Mouse (Mus musculus): ENCODE data around the gene Tbce. TPM values are rescaled to one million over a fixed set of nuclear protein-coding genes. Genes with fewer than 3 reads are reported as not detected.

Tbce gene
- total RNA-seq (2021): 10 to 100 TPM; 60.1 to 66.9 TPM
- long read RNA-seq, experiment 1, transcript Tbce-201 (17 exons, 1,844 nt): major isoform, 25 of 57 reads
- long read RNA-seq, experiment 1, partial matches to known transcripts: 4 of 57 reads
- long read RNA-seq, experiment 1, other reads (novel, unspliced or antisense): 20 of 57 reads
- long read RNA-seq, experiment 2, transcript Tbce-201 (17 exons, 1,844 nt): major isoform, 11 of 27 reads
- long read RNA-seq, experiment 2, partial matches to known transcripts: 1 of 27 reads
- long read RNA-seq, experiment 2, other reads (novel, unspliced or antisense): 11 of 27 reads

DNA sequence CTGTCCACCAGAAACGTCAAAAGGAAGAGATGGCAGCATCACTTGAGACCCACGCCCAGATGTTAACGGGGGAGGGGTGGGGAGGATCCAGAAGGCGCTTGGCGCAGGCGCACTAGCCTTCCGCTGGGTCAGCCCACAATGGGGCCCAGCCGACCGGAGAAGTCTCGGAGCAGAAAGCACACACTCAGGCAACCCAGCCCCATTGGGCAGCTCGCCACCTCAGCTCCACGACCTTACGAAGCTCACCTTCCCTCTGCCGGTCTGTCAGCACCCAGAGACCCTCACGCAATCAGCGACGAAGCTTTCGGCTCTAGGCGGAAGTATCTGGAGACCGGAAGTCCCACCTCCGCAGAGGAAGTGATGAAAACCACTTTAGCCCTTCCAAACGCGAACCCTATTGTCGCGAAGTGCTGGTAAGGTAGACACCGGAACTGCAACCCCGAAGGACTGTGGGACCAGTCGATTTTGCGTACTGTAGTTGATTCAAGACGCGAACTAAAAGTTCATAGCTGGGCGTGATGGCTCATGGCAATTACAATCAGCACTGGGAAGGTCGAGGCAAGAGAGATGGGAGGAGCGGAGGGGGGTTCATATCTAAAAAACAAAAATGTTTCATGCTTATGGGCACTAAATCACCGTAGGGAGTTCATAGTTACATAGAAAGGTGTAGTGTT lies at the start of gene Tbce:
Gene Tbce, minus strand, starts transcription at position 347 of the 674 bp plus-strand sequence.
- peak; percentile 91 to 93 for DNase-seq (ENCODE audit: low spot score in 2 of 2)

DNA sequence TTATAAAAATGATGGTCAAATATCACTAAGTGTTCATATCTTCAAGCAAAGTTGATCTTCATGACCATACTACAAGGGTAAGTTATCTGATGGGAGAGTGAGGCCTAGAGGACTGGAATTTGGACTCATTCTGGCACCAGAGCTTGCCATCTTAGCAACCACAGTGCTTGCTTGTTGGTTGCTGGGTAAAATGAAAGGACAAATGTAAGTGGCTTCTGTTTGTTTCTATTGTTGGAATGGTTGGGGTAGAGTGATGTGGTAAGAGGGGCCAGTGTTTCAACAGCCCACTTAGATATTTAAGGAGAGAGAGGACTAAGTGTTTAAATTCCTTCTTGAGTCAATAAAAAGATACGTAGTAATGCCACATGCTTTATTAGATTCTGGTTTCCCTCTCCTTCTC lies 49.2 kb upstream of the Tbce start:
- DNase-seq (ENCODE audit: low spot score in 2 of 2): no peak
- intact Hi-C loops (cut with DNase I): no loop called here

More for the DNA sequence above, at the start of gene Tbce:
- intact Hi-C loops (cut with DNase I): loop anchor here (5.0 kb wide), 1 partner anchor 87 kb away; the partner anchor contains the start of gene B3galnt2

DNA sequence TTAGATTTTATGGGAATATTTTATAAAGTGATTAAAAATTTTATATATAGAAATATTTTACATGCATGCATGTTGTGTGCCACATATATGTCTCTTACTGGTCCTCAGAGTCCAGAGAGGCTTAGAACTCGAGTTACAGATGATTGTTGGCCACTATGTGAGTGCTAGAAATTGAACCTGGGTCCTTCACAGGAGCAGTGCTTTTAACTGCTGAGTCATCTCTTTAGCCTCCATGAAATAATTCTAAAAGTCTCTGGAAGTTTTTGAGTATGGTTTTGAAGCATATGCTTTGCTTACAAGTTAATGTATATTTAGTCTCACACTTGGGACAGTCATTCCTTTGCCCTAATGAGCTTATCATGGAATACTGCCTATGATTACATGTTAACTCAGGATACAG lies 35.9 kb upstream of the Tbce start:
- no peak for DNase-seq (ENCODE audit: low spot score in 2 of 2)
- intact Hi-C loops (cut with DNase I): no loop called here

DNA sequence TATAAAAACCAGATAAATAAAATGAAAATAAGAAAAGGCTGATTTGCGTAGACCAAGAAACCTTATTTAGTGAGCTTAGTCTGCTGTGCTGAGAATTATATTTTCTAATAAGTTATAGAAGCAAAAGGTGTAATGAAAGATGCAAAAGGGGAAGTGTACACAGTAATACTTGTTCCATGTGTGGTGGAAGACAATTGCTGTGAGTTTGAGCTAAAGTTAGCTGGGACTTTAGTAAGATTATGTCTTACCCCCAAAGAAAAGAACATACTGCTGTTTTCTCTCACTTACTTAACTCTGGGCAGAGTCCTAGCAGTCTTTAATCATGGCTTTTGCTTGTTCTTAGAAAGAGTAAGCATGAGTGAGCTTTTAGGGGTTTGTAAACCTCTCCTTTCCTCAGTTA lies 34.9 kb upstream of the Tbce start:
- no peak for DNase-seq (ENCODE audit: low spot score in 2 of 2)
- intact Hi-C loops (cut with DNase I): no loop called here

DNA sequence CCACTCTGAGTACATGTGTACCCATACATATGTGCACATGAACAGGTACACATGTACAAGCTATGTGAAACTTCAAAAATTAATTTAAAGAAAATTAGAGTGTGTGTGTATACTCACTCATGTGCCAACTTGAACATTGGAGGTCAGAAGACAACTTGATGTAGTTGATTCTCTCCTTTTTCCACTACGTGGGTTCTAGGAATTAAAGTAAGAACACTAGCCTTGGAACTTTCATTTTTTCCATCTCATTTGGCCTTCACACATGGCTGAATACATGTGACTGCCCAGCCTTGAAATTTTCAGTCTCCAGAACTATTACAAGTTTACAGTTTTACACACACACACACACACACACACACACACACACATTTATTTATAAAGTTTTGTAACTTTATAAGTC lies 29.9 kb upstream of the Tbce start:
- intact Hi-C loops (cut with DNase I): loop anchor here (10.0 kb wide), 1 partner anchor 106 kb away; no protein-coding TSS in a partner anchor
- no peak for DNase-seq (ENCODE audit: low spot score in 2 of 2)

DNA sequence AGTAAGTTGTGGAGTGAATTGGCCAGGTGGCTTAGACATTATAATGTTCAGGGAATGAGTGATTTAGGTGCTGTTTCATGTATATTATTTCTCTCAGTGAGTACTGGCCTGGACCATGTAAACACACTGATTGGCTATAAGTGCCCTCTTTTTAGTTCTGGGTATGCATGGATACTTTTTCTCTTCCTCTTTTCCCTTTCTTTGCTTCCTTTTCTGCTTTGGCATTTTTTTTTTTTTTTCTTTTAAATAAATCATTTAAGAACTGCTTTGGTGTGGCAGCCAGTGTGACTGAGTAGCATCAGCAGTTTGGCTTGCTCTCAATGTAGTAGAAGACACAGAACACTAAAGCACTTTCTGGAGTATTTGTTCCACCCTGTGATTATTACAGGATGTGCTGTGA lies 28.6 kb upstream of the Tbce start:
- intact Hi-C loops (cut with DNase I): loop anchor here (10.0 kb wide), 1 partner anchor 107 kb away; no protein-coding TSS in a partner anchor
- no peak for DNase-seq (ENCODE audit: low spot score in 2 of 2)

DNA sequence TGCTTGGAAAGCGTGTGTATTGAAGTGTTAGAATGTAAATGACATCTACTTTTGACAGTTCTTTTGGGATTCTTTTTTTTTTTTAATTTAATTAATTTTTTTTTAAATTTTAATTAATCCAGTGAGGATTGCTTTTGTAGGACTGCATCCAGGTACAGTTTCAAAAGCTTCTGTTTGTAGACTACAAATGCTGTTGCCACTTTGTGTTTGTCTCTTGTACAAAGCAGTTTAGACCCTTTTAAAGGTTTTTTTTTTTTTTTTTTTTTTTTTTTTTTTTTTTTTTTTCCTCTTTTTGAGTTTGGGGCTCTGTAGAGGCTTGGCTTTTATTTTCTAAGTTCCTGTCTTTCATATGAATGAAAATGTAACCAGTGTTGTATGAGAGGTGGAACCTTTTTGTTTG lies 26.3 kb upstream of the Tbce start:
- no peak for DNase-seq (ENCODE audit: low spot score in 2 of 2)
- intact Hi-C loops (cut with DNase I): loop anchor here (10.0 kb wide), 1 partner anchor 109 kb away; no protein-coding TSS in a partner anchor

DNA sequence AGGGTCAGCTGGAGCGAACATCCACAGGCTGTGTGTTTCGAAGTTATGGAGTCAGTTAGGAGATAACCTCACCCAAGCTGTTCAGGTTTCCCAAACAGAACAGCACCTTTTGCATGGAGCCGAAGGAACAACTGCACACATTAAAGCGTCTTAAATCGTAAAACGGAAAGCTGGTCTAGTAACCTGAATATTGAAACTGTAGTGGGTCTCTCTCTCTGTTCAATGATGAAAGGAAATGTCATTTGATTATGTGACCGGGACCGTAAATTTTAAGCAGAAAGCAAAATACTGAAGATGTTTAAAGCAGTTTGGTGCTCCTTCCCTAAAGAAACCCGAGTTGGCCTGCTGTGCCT lies 25.6 kb upstream of the Tbce start:
- no peak for DNase-seq (ENCODE audit: low spot score in 2 of 2)
- intact Hi-C loops (cut with DNase I): loop anchor here (10.0 kb wide), 1 partner anchor 110 kb away; no protein-coding TSS in a partner anchor

DNA sequence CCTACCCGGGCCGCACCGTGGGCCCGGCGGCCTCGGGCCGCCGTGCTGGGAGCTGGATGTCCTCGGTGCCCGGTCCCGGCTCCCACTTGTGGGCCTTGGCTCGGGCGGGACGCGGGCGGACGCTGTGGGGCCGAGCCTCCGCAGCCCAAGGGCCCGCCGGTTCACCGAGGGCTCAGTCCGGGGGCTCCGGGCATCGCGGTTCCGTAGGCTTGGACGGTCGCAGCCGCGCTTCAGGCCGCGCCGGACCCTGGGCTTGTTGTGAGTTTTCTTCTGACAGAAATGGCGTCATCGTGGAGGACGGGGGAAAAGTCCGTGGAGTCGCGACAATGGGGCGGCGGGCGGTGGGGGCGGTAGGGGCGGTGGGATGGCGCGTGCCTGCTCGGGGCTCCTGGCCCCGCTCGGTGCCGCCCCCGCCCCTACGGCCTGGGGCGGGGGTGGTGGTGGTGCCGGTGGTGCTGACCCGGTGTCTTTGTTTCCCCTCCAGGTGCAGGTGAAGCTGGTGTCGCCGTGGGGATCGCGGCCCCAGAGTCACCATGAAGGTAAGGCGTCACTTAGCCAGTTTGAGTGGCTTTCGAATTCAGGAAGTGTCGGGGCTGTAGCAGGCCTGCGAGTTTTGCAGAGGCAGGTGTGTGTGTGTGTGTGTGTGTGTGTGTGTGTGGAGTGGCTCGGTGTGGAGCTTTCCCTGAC lies 25.0 kb upstream of the Tbce start:
- DNase-seq (ENCODE audit: low spot score in 2 of 2): peak; percentile 24 to 26
- intact Hi-C loops (cut with DNase I): loop anchor here (5.0 to 10.0 kb wide), 2 partner anchors 63 to 110 kb away; no protein-coding TSS in a partner anchor

DNA sequence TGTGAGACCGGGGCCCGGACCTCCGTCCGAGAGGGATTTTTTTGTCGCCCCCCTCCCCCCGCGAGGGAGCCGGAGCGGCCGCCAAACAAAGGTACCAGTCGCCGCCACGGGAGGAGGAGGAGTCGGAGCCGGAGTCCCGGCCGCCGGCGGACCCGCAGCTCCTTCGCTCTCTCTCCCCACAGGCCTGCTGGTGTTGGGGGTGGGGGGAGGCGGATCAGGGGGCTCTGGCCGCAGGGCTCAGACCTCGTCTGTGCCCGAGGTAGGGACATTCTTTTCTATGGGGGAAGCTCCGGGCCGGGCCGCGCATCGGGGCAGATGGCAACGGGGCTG lies 24.5 kb upstream of the Tbce start:
- DNase-seq (ENCODE audit: low spot score in 2 of 2): no peak
- intact Hi-C loops (cut with DNase I): loop anchor here (5.0 to 10.0 kb wide), 2 partner anchors 63 to 111 kb away; no protein-coding TSS in a partner anchor

DNA sequence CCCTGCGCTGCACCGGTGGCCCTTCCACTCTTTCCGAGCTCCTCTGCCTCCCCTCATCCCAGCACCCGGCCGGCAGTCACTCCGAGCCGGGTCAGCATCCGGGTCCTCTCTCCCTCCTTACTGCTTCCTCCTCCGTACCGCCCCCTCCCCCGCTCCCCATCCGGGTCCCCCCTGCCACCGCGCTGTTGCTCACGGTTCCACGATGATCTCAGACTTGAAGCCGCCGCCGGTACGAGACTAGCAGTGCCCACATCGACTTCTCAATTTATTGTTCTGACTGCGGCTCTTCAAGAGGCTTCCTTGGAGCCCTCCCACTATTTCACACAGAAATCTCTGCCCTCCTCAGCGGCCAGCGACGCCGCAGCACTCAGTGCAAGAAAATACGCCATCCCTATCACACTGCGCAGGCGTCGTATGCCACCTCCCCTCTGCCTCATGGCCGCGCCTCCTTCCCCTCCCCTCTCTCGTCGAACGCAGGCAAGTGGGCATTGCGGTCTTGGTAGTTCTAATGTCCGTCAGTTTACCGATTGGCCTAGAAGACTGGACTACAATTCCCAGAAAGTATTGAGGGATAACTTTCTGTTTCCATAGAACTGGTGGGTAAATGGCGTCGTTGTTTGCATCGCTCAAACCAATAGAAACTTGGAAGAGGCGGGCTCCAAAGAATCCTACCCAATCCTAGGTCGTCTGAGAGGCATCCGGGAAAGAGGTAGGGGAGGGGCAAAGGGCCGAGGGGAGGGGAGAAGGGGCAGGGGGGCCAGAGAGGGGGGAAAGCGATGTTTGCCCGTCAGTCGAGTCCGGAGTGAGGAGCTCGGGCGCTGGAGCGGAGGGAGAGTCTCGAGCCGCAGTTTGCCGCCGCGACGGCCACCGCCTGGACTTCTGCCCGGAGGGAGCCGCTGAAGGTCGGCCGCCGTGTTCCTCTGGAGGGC lies 23.8 kb upstream of the Tbce start, which contains the start of the genes Arid4b and Ggps1:
Gene Arid4b, plus strand, starts transcription at position 220 of the 929 bp plus-strand sequence.
Gene Ggps1, minus strand, starts transcription at position 476 of the 929 bp plus-strand sequence.
- DNase-seq (ENCODE audit: low spot score in 2 of 2): peak; percentile 95 to 99
- intact Hi-C loops (cut with DNase I): loop anchor here (5.0 to 10.0 kb wide), 2 partner anchors 64 to 112 kb away; no protein-coding TSS in a partner anchor

DNA sequence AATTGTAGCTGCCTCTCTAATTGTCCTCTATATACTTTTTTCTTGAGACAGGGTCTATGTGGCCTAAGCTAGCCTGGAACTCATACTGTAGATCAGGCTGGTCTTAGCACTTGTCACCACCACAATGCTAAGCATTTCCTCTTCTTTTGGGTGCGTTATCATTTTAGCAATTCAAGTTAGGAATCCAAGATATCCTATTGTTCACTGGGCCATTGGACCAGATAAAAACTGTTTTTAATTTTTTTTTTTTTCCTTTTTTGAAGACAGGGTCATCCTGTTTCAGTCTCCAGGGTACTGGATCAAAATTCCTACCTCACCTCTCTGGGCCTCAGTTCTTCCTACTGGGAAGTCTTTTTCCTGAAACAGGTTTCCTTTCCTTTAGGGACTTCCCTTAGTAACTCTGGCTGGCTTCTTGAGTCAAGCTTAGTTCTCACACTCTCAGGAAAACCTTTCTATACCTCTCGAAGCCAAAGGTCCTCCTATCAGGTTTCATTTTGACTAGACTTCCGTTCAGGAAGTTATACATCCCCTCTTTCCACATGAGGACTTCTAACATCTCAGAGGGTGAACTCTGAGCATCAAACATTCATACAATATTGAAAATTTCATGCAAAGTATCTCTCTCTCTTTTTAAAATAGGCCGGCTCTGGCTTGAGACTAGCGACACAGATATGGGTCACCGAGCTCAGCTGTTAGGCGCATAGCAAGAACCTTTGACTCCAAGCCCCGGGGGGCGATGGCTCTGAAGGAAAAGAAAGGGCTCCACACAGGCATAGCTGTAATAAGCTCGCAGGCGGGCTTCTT lies 23.0 kb upstream of the Tbce start:
- intact Hi-C loops (cut with DNase I): loop anchor here (5.0 to 10.0 kb wide), 2 partner anchors 65 to 112 kb away; no protein-coding TSS in a partner anchor
- DNase-seq (ENCODE audit: low spot score in 2 of 2): peak in 1 of 2 experiments; percentile 5

DNA sequence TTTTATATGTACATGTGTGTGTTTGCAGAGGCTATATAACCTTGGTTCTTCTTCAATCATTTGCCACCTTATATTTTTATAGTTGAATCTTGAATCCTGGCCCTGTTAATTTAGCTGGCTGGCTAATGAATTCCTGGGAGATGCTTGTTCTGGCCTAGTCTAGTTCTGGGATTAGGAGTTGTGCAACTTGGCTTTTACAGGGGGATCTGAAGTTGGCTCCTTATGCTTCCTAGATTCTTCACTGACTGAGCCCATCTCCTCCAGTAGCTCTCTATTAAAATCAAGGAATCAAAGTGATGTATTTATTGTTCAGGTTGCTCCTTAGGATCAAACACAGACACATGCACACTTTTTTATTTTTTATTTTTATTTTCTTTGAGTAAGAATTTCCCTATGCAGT lies 20.1 kb upstream of the Tbce start:
- intact Hi-C loops (cut with DNase I): no loop called here

DNA sequence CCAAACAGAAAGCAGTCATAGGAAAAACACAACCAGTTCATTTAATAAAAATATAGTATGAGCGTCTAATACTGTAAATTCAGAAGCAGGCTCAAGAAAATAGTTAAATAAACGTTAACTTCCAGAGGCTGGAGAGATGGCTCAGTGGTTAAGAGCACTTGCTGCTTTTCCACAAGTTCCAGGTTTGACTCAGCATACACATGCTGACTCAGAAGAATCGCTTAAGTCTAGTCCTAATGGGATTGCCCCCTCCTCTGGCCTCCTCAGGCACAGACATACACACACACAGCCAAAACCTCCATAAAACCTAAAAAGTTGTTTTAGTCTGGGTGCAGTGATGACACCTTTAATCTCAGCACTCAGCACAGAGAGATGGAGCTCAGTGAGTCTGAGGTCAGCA lies 17.4 kb upstream of the Tbce start:
- DNase-seq (ENCODE audit: low spot score in 2 of 2): no peak
- intact Hi-C loops (cut with DNase I): no loop called here

More for the DNA sequence above, 20.1 kb upstream of the Tbce start:
- DNase-seq (ENCODE audit: low spot score in 2 of 2): no peak

DNA sequence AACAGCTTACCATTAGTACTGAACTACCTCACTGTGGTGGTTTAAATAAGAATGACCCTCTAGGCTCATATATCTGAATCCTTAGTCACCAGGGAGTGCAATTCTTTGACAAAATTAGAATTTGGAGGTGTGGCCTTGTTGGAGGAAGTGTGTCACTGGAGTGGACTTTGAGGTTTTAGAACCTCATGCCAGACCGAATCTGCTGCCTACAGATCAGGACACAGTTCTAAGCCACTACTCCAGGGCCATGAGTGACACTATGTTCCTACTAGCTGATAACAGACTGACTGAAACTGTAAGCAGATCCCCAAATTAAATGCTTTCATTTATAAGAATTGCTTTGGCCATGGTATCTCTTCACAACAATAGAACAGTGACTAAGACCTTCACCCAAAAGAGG lies 10.4 kb upstream of the Tbce start:
- DNase-seq (ENCODE audit: low spot score in 2 of 2): no peak
- intact Hi-C loops (cut with DNase I): no loop called here

DNA sequence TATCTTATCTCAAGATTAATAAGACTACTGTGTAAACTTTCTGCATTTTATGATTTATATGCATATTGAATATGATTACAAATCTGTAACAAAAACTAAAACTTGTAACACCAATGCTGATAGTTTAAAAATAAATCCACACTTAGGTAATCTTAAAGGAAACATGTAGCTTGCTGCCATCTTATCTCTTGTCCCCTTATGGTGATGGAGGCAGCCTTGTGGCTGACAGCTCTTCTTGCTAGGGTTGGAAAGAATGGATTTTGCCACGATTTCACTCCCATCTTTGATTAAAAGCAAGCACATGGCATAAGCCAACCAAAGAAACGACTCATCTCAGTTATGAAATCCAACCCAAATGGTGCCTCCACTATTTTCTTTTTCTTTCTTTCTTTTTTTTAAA lies 5.1 kb upstream of the Tbce start:
- intact Hi-C loops (cut with DNase I): no loop called here

DNA sequence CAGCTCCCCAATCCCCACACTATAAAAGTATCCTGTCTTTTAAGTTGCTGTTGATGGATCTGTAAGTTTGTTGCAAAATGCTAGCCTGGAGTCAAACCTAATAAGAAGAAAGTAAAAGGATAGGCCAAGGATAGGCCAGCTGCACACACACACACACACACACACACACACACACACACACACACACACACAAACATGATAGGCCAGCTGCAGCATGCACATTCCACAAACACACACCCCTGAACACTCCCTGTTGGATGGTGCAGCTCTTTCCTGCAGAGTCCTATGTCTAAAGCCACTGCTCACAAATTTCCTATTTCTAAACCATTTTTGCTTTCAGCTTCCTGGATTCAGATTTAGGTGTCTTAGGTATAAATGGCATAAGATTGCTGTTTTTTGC lies 4.4 kb upstream of the Tbce start:
- DNase-seq (ENCODE audit: low spot score in 2 of 2): no peak
- intact Hi-C loops (cut with DNase I): no loop called here

More for the DNA sequence above, 5.1 kb upstream of the Tbce start:
- DNase-seq (ENCODE audit: low spot score in 2 of 2): no peak

DNA sequence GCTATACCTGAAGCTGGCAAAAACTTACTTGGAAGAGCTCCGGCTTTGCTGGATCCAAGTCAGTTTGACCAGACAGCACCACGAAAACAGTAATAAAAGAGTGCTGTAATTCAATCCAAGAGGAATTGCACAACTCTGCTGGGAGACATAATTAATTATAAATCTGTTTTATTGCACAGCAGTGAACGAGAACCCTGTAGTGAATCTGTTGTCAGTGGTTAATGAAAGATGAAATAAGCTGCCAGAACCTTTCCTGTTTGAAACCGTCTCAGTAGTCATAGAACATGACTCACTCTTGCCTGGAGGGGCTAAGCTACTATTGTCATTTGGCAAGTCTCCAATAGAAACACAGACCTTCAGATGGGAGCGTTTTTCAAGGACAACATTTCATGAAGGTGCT lies 748 bp upstream of the Tbce start:
- intact Hi-C loops (cut with DNase I): no loop called here

More for the DNA sequence above, 748 bp upstream of the Tbce start:
- peak in 1 of 2 experiments; percentile 9 for DNase-seq (ENCODE audit: low spot score in 2 of 2)

Measured in left cerebral cortex, postnatal 14 days (tissue).